Mouse (Mus musculus): Measurements from ENCODE around the gene Bach1. TPM values are rescaled to one million over a fixed set of nuclear protein-coding genes. Genes with fewer than 3 reads are reported as not detected.

Bach1 gene
- polyA plus RNA-seq, 1 experiment, result 48.0 TPM

DNA sequence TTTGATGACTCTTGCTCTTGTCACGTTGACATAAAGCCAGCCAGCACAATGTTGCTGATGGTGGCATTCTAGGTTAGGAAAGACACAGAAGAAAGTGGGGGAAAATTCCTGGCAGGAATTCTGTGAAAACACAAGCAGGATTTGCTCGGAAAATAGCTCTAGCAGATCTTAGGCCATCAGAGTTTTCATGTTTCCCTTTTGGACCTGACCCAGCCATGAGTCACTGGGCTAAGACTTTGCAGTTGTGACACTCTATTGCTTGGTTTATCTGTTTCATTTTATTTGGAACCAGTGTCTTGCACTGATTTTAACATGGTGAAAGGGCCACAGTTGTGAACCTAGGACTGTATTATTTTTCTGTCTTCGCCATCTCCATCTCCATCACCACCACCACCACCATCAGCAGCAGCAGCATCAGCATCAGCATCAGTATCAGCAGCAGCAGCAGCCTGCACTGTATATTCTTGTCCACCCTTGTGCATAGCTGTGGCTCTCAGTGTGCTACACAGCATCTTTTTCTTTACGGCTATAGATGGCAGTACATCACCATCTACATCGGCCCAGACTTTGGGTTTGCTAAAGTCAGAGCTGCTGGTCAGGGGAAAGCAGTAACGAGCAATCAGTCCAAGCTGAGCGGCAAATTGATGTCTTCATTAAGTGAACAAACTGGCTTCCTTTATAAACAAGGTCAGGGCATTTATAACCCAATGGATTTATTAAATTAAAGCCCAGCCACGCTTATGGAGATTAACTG is 46.6 kb downstream of the Bach1 start:
- H3K27ac ChIP-seq (ENCODE audit: insufficient read depth, low read length), result no peak overlapping the region; the same call in 1 of the 2 replicates
- TF ChIP-seq CTCF (IDR thresholded peaks at IDR 0.05; ENCODE audit: borderline replicate concordance, insufficient read depth, low read length) (no peak), POLR2A (IDR thresholded peaks at IDR 0.05; ENCODE audit: low read depth, low read length) (no peak)
- no peak overlapping the region for H3K4me3 ChIP-seq (ENCODE audit: insufficient read depth, low read length)
- H3K4me1 ChIP-seq (ENCODE audit: control insufficient read depth, insufficient read depth, low read length), result peaks cover 5% of the 10 kb centered on the region; the same call in 1 of the 2 replicates

- H3K27ac ChIP-seq (ENCODE audit: insufficient read depth, low read length), result no peak overlapping the region
- TF ChIP-seq CTCF (IDR thresholded peaks at IDR 0.05; ENCODE audit: borderline replicate concordance, insufficient read depth, low read length) (peak; percentile 72; the same call in 1 of the 2 replicates), POLR2A (IDR thresholded peaks at IDR 0.05; ENCODE audit: low read depth, low read length) (no peak)
- H3K4me1 ChIP-seq (ENCODE audit: control insufficient read depth, insufficient read depth, low read length), result peaks cover 5% of the 10 kb centered on the region; the same call in 1 of the 2 replicates
- H3K4me3 ChIP-seq (ENCODE audit: insufficient read depth, low read length), result no peak overlapping the region
Observed at GRCm38 (mm10) chr16:87746728-87747127, 48.0 kb downstream of the Bach1 start.

DNA sequence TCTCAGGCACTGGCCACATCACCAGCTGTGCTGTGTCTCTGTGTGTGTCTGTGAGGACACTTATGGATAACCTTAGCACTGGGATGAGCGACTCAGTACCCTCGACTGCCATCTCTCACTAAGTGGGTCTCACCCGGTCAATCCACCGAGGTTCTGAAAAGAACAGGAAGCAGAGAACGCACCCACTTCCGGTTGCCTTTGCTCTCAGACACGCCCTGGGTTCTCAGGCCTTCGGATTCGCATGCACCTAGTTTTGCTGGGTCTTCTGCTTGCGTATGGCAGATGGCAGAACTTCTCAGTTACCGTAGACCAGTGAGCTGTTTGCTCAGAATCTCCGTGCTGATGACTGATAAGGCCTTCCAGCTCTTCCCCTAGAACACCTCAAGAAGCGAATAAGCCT is 52.5 kb downstream of the Bach1 start:
- TF ChIP-seq CTCF (IDR thresholded peaks at IDR 0.05; ENCODE audit: borderline replicate concordance, insufficient read depth, low read length) (no peak), POLR2A (IDR thresholded peaks at IDR 0.05; ENCODE audit: low read depth, low read length) (no peak)
- H3K4me3 ChIP-seq (ENCODE audit: insufficient read depth, low read length), result no peak overlapping the region
- H3K27ac ChIP-seq (ENCODE audit: insufficient read depth, low read length), result no peak overlapping the region
- H3K4me1 ChIP-seq (ENCODE audit: control insufficient read depth, insufficient read depth, low read length), result no peaks in the 10 kb centered on the region

GRCm38 (mm10) chr16:87752482-87752881 is 53.7 kb downstream of the Bach1 start:
- no peak for TF ChIP-seq CTCF (IDR thresholded peaks at IDR 0.05; ENCODE audit: borderline replicate concordance, insufficient read depth, low read length)
- no peak for TF ChIP-seq POLR2A (IDR thresholded peaks at IDR 0.05; ENCODE audit: low read depth, low read length)
- Histone ChIP-seq H3K27ac (ENCODE audit: insufficient read depth, low read length) (no peak overlapping the region), H3K4me1 (ENCODE audit: control insufficient read depth, insufficient read depth, low read length) (no peaks in the 10 kb centered on the region), H3K4me3 (ENCODE audit: insufficient read depth, low read length) (no peak overlapping the region)

DNA sequence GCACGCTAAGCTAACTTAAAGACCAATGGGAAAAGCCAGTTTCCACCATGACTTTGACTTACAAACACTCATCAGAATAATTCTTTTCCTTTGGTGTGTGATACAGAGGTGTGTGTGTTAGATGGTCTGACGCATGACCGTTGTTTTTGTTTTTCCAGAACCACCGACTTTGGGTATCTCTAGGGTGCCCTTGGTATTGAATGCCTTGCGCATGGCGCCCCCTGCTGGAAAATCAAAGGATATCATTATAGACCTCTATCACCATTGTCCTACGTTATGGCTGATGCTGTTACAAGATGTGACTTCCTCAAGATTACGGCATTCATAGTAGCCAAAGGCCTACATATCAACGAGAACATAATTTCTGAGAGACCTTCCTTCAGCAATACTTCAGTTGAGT is 56.1 kb downstream of the Bach1 start:
- H3K4me1 ChIP-seq (ENCODE audit: control insufficient read depth, insufficient read depth, low read length), result no peaks in the 10 kb centered on the region
- H3K27ac ChIP-seq (ENCODE audit: insufficient read depth, low read length), result no peak overlapping the region
- TF ChIP-seq POLR2A (IDR thresholded peaks at IDR 0.05; ENCODE audit: low read depth, low read length), result no peak
- no peak for TF ChIP-seq CTCF (IDR thresholded peaks at IDR 0.05; ENCODE audit: borderline replicate concordance, insufficient read depth, low read length)
- no peak overlapping the region for H3K4me3 ChIP-seq (ENCODE audit: insufficient read depth, low read length)

GRCm38 (mm10) chr16:87755915-87756314 is 57.2 kb downstream of the Bach1 start:
- Histone ChIP-seq H3K27ac (ENCODE audit: insufficient read depth, low read length) (no peak overlapping the region), H3K4me3 (ENCODE audit: insufficient read depth, low read length) (no peak overlapping the region), H3K4me1 (ENCODE audit: control insufficient read depth, insufficient read depth, low read length) (no peaks in the 10 kb centered on the region)
- no peak for TF ChIP-seq CTCF (IDR thresholded peaks at IDR 0.05; ENCODE audit: borderline replicate concordance, insufficient read depth, low read length)
- no peak for TF ChIP-seq POLR2A (IDR thresholded peaks at IDR 0.05; ENCODE audit: low read depth, low read length)

GRCm38 (mm10) chr16:87758016-87758415 is 59.3 kb downstream of the Bach1 start:
- Histone ChIP-seq H3K4me1 (ENCODE audit: control insufficient read depth, insufficient read depth, low read length) (no peaks in the 10 kb centered on the region), H3K27ac (ENCODE audit: insufficient read depth, low read length) (no peak overlapping the region), H3K4me3 (ENCODE audit: insufficient read depth, low read length) (no peak overlapping the region)
- no peak for TF ChIP-seq POLR2A (IDR thresholded peaks at IDR 0.05; ENCODE audit: low read depth, low read length)
- no peak for TF ChIP-seq CTCF (IDR thresholded peaks at IDR 0.05; ENCODE audit: borderline replicate concordance, insufficient read depth, low read length)

GRCm38 (mm10) chr16:87764668-87765109 is 65.9 kb downstream of the Bach1 start:
- Histone ChIP-seq H3K4me1 (ENCODE audit: control insufficient read depth, insufficient read depth, low read length) (no peaks in the 10 kb centered on the region), H3K4me3 (ENCODE audit: insufficient read depth, low read length) (no peak overlapping the region), H3K27ac (ENCODE audit: insufficient read depth, low read length) (no peak overlapping the region)
- TF ChIP-seq CTCF (IDR thresholded peaks at IDR 0.05; ENCODE audit: borderline replicate concordance, insufficient read depth, low read length) (no peak), POLR2A (IDR thresholded peaks at IDR 0.05; ENCODE audit: low read depth, low read length) (no peak)

- no peak overlapping the region for H3K27ac ChIP-seq (ENCODE audit: insufficient read depth, low read length)
- H3K4me1 ChIP-seq (ENCODE audit: control insufficient read depth, insufficient read depth, low read length), result no peaks in the 10 kb centered on the region
- TF ChIP-seq POLR2A (IDR thresholded peaks at IDR 0.05; ENCODE audit: low read depth, low read length), result no peak
- TF ChIP-seq CTCF (IDR thresholded peaks at IDR 0.05; ENCODE audit: borderline replicate concordance, insufficient read depth, low read length), result no peak
- H3K4me3 ChIP-seq (ENCODE audit: insufficient read depth, low read length), result no peak overlapping the region
Observed at GRCm38 (mm10) chr16:87765984-87766383, 67.2 kb downstream of the Bach1 start.

GRCm38 (mm10) chr16:87770576-87770975 is 71.8 kb downstream of the Bach1 start:
- H3K4me1 ChIP-seq (ENCODE audit: control insufficient read depth, insufficient read depth, low read length), result no peaks in the 10 kb centered on the region
- H3K4me3 ChIP-seq (ENCODE audit: insufficient read depth, low read length), result no peak overlapping the region
- TF ChIP-seq POLR2A (IDR thresholded peaks at IDR 0.05; ENCODE audit: low read depth, low read length) (no peak), CTCF (IDR thresholded peaks at IDR 0.05; ENCODE audit: borderline replicate concordance, insufficient read depth, low read length) (no peak)
- no peak overlapping the region for H3K27ac ChIP-seq (ENCODE audit: insufficient read depth, low read length)
